ENCODE assay signal across 10 mouse cellular contexts in genomic region chr2:35671980-35672910, GRCm38 (mm10).
A peak's percentile ranks its signal among the peaks of the same experiment; 100 is the strongest.
DNase-seq lines count a peak whose midpoint lies in the region; ATAC-seq lines count a peak whose summit lies in the region.
"Had no signal": no experiment of that assay in that cellular context is flagged by ENCODE, and none has a peak within 500 bp of the region (broad histone marks: within the 10 kb centered on the region; RNA-seq: fewer than 3 reads in every experiment).

No protein-coding gene starts in this region.

- no peak overlapping the region for H3K4me2 ChIP-seq in kidney, embryonic 14.5 days (replicated peaks; ENCODE audit: low read depth, low read length)
- H3K4me2 ChIP-seq in stomach, embryonic 15.5 days = no peak overlapping the region

- DNase-seq in kidney, adult 18-20 months = peak; percentile 62
- peak; percentile 84 to 89 for DNase-seq in heart, adult 9 months (ENCODE audit: low spot score in 2 of 2)
- peak; percentile 49 to 69 for DNase-seq in kidney, postnatal 25 days
- no peak for DNase-seq in right cerebral cortex, postnatal 36 days (ENCODE audit: low spot score in 2 of 2)
- DNase-seq in right cerebral cortex, postnatal 10 days (ENCODE audit: low spot score in 2 of 2) = no peak
- no peak for DNase-seq in ovary, postnatal 10 days (ENCODE audit: low spot score)

- H3K27me3 ChIP-seq in kidney, embryonic 14.5 days (ENCODE audit: control insufficient read depth, insufficient read depth, low read length) = no peaks in the 10 kb centered on the region
- H3K27me3 ChIP-seq in stomach, embryonic 15.5 days (replicated peaks) = no peaks in the 10 kb centered on the region
- H3K27me3 ChIP-seq: CH12.LX had no signal

- no peak overlapping the region for H3K27ac ChIP-seq in kidney, embryonic 14.5 days (ENCODE audit: low read depth, low read length)
- peak overlapping the region; percentile 70 for H3K27ac ChIP-seq in stomach, embryonic 15.5 days

- peaks cover 2% of the 10 kb centered on the region; the same call in 1 of the 2 replicates for H3K36me3 ChIP-seq in kidney, embryonic 14.5 days (ENCODE audit: control insufficient read depth, insufficient read depth, low read length)
- H3K36me3 ChIP-seq in stomach, embryonic 15.5 days = no peaks in the 10 kb centered on the region

- no peaks in the 10 kb centered on the region for H3K9me3 ChIP-seq in kidney, embryonic 14.5 days (ENCODE audit: control insufficient read depth, low read length)
- H3K9me3 ChIP-seq in stomach, embryonic 15.5 days = no peaks in the 10 kb centered on the region
- H3K9me3 ChIP-seq: megakaryocyte, embryonic 14.5 days had no signal

- H3K9ac ChIP-seq in kidney, embryonic 14.5 days (ENCODE audit: low read depth, low read length) = no peak overlapping the region
- no peak overlapping the region for H3K9ac ChIP-seq in stomach, embryonic 15.5 days

- ATAC-seq in kidney, embryonic 14.5 days (ENCODE audit: low FRiP score, low TSS enrichment) = no peak
- ATAC-seq in stomach, embryonic 15.5 days (ENCODE audit: insufficient read depth, low FRiP score, low read depth) = 0 out of 2 replicates have a peak, but pooled peaks have one; percentile 20

- no peak overlapping the region for H3K4me3 ChIP-seq in kidney, embryonic 14.5 days (ENCODE audit: low read length)
- no peak overlapping the region for H3K4me3 ChIP-seq in stomach, embryonic 15.5 days (replicated peaks)
- H3K4me3 ChIP-seq: megakaryocyte, embryonic 14.5 days had no signal

- peaks cover 50% of the 10 kb centered on the region for H3K4me1 ChIP-seq in kidney, embryonic 14.5 days (ENCODE audit: control insufficient read depth, insufficient read depth, low read length)
- peaks cover 75% of the 10 kb centered on the region for H3K4me1 ChIP-seq in stomach, embryonic 15.5 days

- WGBS in kidney, embryonic 14.5 days = 73% methylated on average over 9 of the region's 9 CpGs
- 51% methylated on average over 9 of the region's 9 CpGs for WGBS in stomach, embryonic 15.5 days

Comparison
In these comparisons a context has a peak if more than half of its experiments do, and no peak if none do; other contexts are left out.
1. DNase-seq: peak in kidney, adult 18-20 months (single experiment), heart, adult 9 months (2 of 2) and kidney, postnatal 25 days (2 of 2); none in right cerebral cortex, postnatal 36 days (0 of 2), right cerebral cortex, postnatal 10 days (0 of 2) and ovary, postnatal 10 days (single experiment).